Mouse (Mus musculus) embryonic fibroblast, embryonic 13.5 days (primary cell): Measurements from ENCODE around the gene Ap5z1.

Experiments used
- CTCF ChIP-seq: IDR thresholded peaks from 2 replicates; pipeline ENCODE4 v1.5.1; 2011; ENCODE audit warnings: mild to moderate bottlenecking, control low read depth, low read length, moderate library complexity, borderline replicate concordance; ENCODE audit not compliant: insufficient read depth
- POLR2A ChIP-seq: IDR thresholded peaks from 2 replicates; pipeline ENCODE4 v1.6.1; 2011; ENCODE audit warnings: low read depth, mild to moderate bottlenecking, control low read depth, low read length, moderate library complexity

DNA sequence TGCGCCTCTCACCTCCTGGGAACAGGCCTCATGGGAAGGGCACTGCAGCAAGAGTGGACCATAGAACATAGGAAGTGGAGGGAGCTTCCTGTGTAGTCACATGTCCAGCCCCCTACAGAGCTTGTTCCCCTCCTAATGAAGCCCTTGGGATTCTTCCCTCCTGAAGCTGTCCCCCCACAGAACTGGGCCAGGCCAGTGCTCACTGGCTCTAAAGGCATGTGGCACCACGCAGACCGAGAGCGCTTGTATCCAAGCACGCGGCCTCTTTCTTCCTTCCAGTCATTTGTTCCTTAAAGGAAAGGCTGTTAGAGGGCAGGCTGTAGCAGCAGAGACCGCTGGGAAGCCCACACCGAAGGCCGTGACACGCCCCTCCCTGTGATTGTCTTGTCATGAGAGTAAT, 35.9 kb upstream of the Ap5z1 start:
- no peak for TF ChIP-seq CTCF
- TF ChIP-seq POLR2A: no peak
